Mouse (Mus musculus): ENCODE data around the gene Cdk4.

GRCm38 (mm10) chr10:127030336-127031296 is 32.7 kb upstream of the Cdk4 start, which contains the start of gene Tsfm:
- TF ChIP-seq CTCF (IDR thresholded peaks at IDR 0.05; ENCODE audit: low read depth) (peak; percentile 92), EP300 (IDR thresholded peaks at IDR 0.05; ENCODE audit: low read depth) (peak; percentile 32; the same call in 1 of the 2 replicates)

Data from heart, postnatal 0 days (tissue).